Mouse (Mus musculus): ENCODE measurements around the gene Traf3.

The Traf3 gene

DNA sequence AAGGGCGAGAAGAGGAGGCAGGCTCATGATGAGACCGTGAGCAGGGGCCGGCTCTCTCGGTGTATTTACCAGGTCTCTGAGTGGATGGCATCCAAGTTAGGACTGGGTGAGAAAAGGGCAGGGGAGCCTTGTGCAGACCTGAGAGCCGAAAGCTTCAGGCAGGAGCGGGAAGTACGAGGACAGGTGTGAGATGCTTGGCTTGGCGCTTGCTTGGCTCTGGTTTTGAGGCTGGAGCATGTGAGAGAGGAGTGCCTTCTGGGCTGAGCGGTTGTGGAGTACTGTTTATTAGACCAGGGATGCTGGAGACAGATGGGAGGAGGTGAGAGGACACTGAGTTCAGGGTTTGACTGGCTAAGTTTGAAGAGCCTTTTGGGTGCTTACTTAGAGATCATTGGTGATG is 27.2 kb downstream of the Traf3 start:
- no peak for DNase-seq (ENCODE audit: low spot score in 2 of 2)

DNA sequence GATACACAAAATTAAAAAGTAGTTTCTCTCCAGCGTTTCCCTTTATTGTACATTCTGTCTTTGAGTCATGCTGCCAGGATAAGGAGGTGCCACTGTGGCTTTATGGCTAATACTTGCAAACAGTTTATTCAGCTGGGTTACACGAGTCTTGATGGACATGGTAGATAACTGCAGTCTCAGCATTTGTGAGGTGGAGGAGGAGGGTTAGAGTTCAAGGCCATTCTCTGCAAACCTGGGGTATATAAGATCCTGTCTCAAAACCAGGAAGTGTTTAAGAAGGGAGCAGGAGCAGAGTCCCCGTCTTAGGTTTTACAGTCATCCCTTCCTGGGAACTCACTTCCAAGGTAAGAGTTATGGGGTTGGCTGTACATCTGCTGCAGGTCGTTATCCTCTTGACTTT is 30.4 kb downstream of the Traf3 start:
- no peak for DNase-seq (ENCODE audit: low spot score in 2 of 2)

DNA sequence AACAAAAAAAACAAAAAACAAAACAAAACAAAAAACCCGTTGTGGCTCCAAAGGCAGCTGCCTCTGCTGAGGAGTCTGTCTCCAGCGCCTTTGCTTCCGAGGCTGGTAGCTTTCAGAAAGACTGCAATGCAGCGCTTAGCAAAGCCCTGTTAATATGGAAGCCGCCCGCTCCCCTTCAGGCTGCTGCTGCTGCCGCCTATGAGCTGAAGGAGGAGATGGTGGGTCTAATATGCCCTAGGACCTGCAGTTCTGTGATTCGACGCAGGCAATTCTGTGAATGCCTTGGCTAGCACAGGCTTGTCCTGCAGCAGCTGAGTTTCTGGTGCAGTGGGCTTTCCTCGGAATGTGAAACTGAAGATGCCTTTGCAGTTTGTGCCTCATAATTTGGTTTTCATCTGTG is 36.9 kb downstream of the Traf3 start:
- DNase-seq (ENCODE audit: low spot score in 2 of 2), result peak in 1 of 2 experiments; percentile 23

DNA sequence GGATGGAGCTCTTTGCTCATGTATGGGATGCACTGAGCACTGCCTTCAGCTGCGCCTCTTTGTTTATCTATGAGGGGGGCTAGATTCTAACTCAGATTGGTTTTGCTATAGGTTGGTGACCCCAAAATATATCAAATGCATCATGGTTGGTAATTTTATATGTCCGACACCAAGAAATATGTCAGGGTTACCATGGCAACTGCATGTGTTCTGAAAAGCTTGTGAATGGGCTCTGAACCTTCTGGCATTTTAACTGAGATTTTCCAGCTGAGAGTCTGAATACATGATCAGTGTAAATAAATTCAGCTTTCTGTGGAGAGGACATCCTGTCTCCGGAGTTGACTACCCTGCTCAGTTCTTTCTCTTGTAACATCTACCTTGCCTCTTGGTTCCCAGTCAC is 37.8 kb downstream of the Traf3 start:
- DNase-seq (ENCODE audit: low spot score in 2 of 2), result no peak

DNA sequence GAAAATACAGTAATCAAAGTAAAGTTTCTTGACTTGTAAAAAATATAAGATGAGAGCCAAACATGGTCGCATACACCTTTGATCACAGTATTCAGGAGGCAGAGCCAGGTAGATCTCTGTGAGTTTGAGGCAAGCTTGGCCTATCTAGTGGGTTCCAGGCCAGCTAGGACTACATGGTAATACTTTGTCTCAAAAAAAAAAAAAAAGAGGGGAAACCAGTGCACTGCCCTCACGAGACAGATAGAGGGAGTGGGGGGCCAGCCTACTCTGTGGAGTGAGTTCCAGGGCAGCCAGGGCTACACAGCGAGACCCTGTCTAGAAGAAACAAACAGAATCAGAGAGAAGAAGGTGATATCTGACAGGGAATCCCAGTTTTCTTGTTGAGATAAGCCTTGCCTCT is 41.5 kb downstream of the Traf3 start:
- DNase-seq (ENCODE audit: low spot score in 2 of 2), result no peak

DNA sequence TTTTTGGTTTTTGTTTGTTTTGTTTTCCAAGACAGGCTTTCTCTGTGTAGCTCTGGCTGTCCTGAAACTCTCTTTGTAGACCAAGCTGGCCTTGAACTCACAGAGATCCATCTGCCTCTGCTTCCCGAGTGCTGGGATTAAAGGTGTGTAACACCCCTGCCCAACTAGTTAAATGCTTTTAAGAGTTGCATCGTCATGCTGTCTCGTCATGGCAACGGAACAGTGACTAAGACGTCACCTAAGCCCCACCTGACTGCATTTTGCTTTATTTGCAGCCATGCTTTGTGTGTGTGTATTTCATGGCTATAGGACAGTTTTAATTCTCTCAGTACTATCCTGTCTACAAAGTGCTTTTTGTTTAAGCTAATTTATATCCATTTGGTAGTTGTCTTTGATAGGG is 45.6 kb downstream of the Traf3 start:
- DNase-seq (ENCODE audit: low spot score in 2 of 2), result no peak

DNA sequence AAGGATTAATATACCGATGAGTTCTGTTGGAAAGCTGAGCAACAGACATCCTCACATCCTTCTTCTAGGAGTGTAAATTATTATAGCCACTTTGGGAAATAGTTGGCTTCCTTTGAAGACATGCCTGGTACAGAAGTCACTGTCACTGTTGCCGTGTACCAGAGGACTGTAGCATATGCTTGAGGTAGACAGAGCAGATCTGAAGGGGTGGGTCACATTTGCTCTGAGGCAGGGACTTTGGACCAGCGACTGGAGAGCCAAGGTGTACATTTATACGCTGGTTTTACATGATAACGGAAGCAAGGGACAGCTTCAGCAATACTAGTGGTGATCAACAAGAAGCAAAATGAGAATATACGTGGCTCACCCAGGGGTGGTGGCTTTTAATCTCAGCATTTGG is 52.7 kb downstream of the Traf3 start:
- DNase-seq (ENCODE audit: low spot score in 2 of 2), result no peak

DNA sequence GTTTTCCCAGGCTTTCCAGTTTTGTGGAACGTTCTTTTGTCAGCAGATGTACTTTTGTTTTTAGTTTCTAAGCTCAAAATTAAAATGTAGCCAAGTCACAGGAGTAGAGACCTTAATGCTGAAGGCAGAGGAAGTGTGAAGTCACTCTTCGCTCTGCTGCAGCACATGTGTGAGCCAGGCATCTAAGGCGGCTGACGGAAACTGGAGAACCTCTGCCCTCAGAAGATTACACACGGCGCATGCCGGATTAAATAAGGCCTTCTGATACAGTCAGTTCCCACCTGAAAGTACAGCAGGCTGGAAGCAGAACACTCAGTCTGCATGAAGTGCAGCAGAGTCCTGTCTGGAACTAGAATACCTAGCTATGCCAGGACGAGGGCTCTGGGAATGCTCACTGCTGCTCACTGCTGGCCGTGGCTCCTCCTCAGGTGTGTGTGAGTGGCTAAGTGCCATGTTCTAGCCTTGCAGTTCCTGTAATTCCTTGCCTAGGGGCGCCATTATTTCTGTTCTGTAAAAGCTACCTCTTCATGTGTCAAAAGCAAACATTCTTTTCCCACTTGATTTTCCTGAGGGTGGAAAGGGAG is 59.1 kb downstream of the Traf3 start:
- no peak for DNase-seq (ENCODE audit: low spot score in 2 of 2)

DNA sequence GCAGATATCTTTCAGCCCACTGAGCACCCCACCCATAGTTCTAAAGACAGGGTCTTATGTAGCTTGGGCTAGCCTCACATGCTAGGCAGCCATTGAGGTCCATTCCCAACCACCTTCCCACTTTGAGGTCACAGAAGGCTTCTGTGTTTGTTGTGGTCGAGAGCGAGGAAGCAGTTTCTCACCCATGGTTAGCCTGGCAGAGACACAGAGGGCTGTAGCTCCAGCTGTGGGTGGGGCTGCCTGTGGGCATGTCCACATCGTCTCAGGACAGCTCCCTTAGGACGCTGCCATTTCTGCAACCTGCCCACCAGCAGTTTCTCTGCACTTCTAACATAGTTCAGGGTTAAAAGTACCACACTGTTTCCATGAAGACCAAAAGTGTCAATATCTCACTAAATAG is 61.2 kb downstream of the Traf3 start:
- no peak for DNase-seq (ENCODE audit: low spot score in 2 of 2)

DNA sequence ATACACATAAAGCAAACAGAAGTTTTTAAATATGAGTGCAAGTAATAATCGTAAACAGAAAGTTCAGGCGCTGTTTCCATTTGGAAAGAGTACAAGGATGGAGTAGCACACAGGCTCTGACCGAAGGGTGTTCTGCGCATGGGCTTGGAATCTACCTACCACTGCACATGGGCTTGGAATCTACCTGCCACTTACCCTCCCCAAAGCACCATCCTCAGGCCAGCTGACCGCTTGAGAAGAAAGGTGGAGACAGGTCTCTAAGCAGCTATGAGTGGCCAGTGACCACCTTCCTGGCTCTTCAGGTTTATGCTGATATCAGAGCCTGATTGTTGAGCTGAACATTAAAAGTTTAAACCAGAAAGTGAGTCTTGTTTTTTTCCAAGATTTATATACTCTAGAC is 62.3 kb downstream of the Traf3 start:
- no peak for DNase-seq (ENCODE audit: low spot score in 2 of 2)

DNA sequence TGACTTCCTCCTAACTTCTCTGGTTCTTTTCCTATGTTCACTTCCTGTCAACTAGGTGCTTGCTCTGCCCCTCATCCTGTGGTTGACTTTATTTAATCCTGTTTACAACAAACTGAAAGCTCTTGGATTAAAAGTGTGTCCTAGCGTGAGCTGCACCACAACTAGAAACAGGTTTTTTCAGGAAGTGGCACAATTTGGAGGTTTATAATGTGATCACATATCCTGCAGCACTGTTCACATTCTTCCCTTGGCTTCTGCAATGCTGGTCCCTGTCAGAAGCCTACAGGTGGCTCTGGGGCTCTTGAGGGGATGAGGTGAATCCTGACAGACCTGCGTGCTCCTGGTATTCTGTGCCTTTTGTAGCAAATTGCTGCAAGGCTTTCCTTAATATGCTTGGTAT is 64.6 kb downstream of the Traf3 start:
- DNase-seq (ENCODE audit: low spot score in 2 of 2), result no peak

DNA sequence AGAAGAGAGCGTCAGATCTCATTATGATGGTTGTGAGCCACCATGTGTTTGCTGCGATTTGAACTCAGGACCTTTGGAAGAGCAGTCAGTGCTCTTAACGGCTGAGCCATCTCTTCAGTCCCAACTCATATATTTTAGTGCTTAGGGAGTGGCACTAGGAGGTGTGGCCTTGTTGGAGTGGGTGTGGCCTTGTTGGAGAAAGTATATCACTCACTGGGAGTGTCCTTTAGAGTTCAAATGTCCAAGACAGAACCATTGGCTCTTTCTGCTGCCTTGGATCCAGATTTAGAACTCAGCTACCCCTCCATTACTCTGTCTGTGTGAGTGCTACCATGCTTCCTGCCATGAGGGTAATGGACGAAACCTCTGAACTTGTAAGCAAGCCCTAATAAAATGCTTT is 67.6 kb downstream of the Traf3 start:
- no peak for DNase-seq (ENCODE audit: low spot score in 2 of 2)

DNA sequence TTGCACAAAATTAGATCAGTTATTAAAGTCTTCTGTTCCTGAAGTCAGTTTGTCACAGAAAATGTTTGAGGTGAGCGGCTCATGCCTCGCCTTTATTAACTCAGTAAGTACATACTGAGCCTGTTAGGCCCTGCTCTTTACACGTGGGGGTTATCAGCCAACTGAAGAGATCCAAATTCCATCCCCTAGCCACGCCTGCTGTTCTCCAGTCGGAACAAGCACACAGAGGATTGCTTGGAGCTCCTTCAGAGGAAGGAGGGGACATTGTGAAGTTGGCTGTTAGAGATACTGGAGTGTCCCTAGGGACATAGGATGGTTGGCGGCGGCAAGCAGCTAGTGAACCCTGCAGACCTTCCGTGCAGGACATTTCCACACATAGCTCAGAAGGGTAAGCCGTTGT is 68.2 kb downstream of the Traf3 start:
- DNase-seq (ENCODE audit: low spot score in 2 of 2), result no peak

DNA sequence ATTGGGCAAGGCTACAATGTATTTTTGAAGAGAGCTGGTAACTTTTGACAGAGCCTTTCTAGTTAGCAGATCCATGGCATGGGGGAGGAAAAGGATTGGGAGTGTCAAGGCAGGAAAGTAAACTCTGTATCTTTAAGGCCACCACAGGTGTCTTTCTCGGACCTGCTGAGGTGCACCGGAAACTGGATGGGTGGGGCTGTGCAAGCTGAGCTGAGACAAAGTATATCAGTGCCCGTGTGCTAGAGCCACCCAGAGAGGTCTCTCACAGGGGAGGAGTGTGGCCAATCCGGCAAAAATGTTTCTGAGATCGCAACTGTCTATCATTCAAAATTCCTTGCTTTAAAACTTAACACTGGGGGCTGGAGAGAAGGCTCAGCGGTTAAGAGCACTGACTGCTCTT is 69.5 kb downstream of the Traf3 start:
- no peak for DNase-seq (ENCODE audit: low spot score in 2 of 2)

DNA sequence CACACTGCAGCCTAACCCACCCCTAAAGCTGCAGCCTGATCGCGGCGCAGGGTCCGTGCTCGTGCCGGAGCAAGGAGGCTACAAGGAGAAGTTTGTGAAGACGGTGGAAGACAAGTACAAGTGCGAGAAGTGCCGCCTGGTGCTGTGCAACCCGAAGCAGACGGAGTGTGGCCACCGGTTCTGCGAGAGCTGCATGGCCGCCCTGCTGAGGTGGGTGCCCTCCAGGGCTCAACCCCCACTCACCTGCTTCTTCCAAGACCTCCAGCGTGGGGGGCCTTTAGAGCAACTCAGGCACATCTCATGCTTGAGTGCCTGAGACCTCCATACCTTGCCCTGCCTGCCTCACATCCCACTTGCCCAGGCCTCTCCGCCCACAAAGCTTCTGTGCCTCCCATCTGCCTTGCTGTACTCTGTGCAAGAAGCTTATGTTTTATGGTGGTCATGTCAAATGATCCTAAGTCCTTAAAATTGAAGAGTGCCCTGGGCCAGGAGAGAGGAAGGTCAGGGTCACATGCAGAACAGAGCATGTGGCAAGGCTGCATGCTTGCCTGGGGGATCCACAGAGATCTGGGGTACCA is 71.5 kb downstream of the Traf3 start:
- DNase-seq (ENCODE audit: low spot score in 2 of 2), result no peak

DNA sequence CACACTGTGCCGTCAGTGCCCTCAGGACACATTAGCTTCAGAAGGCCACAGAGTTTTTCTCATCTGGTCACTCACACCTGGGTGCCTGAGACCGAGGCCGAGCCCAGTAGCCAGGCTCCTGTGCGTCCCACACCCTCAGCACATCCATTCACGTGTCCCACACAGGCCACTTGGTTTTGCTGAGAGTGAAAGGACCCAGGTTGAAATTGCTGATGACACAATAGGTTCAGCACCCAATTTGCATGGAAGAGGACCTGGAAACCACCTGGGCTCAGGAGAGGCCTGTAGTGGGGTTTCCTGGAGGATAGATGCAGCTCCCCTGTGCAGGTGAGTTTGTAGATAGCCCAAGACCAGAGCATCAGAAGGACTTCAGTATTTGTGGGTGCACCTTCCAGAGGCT is 72.2 kb downstream of the Traf3 start:
- no peak for DNase-seq (ENCODE audit: low spot score in 2 of 2)

DNA sequence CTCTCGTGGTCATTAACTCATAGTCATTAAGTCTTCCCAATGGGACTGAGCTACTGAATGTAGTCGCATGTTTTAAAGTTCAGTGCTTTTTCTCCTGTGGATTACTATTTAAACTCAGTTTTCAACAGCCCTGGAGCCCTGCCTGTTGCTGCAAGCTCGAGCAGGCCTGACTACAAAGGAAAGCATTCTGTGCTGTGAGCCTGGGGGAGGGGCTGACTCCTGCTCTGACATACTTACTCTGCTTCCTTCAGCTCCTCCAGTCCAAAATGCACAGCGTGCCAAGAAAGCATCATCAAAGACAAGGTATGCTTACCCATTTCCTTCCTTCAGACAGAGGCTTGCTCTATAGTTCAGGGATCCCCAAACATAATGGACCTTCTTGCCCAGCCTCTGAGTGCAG is 72.6 kb downstream of the Traf3 start:
- peak in 1 of 2 experiments; percentile 30 for DNase-seq (ENCODE audit: low spot score in 2 of 2)

DNA sequence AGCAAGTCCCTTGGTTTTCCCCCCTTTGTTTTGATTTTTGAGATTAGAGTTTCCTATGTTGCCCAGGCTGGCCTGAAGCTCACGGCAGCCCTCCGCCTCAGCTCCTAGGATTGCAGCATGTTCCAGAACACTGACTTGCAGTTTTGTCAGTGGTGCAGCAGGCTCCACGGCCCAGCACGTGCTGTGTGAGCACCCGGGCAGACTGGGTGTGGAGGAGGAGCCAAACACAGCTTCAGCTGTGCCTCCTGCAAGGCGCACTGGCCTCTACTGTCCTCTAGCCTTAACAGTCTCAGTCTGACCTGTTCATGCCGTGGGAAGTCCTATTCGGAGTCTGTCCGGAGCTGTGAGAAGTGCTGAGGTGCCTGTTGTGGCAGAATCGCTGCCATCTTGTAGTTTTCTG is 73.8 kb downstream of the Traf3 start:
- DNase-seq (ENCODE audit: low spot score in 2 of 2), result no peak

DNA sequence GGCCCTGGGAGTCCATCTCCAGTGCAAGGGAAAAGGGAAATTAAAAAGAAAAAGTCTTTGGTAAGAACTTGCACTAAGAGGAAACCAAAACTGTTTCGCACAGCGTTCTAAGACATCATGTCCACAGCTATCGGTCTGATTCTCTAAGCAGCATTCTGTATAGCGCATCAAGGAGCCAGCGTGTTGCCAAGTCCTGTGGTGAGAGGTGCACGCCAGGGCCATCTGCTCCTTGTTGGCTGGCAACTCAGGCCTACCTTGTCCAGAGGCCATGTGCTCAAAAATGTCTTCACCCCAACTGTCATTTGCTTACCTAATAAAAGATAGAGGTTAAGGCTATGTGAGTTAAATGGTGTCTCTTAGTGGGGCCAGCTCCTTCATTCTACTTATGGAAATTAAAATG is 75.7 kb downstream of the Traf3 start:
- DNase-seq (ENCODE audit: low spot score in 2 of 2), result no peak

DNA sequence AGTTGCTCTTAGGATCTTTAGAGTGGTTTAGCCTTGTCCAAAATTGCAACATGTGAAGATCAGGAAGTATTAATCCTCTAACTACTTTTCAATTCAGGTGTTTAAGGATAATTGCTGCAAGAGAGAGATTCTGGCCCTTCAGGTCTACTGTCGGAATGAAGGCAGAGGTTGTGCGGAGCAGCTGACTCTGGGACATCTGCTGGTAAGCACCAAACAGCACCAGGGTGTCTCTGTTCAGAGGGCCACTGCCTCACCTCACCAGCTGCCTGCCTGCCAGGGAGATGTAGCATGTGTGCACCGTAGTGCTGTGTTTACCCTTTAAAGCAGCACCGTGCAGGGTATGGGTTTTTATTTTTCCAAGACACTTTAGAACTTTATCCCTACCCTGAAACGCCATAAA is 76.2 kb downstream of the Traf3 start:
- no peak for DNase-seq (ENCODE audit: low spot score in 2 of 2)

DNA sequence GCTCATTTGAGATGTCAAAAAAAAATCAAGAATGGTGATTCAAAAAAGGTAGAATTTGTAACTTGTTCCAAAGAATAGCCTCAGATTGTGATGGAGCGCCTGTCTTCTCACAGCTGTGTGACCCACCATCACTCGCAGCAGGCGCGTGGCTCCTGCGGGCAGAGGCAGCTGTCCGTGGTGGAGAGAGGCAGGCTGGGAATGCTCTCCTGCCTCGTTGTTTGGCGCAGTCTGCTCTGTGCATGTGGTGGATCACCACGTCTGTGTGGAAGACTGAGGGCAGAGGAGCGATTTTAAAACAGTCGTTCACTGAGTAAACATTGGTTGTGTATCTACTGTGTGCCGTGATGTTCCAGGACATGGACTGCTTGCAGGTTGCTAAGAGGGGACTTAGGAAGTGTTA is 77.6 kb downstream of the Traf3 start:
- DNase-seq (ENCODE audit: low spot score in 2 of 2), result no peak

DNA sequence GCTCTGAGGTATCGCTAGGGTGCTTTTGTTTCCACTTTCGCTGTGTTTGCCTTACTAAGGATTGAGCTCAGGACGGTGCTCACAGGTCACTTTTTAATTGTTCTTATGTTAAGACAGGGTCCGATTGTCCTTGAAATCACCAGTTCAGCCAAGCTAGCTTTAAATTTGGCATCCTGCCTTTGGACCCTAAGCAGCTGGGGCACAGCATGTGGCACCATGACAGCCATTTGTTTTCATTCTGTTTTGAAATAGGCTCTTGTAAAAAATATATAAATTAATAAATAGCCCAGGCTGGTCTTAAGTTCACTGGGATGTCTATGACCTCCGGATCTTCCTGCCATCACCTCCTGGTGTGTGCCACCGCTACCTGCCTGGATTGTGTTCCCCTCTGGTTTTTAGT is 78.9 kb downstream of the Traf3 start:
- no peak for DNase-seq (ENCODE audit: low spot score in 2 of 2)

DNA sequence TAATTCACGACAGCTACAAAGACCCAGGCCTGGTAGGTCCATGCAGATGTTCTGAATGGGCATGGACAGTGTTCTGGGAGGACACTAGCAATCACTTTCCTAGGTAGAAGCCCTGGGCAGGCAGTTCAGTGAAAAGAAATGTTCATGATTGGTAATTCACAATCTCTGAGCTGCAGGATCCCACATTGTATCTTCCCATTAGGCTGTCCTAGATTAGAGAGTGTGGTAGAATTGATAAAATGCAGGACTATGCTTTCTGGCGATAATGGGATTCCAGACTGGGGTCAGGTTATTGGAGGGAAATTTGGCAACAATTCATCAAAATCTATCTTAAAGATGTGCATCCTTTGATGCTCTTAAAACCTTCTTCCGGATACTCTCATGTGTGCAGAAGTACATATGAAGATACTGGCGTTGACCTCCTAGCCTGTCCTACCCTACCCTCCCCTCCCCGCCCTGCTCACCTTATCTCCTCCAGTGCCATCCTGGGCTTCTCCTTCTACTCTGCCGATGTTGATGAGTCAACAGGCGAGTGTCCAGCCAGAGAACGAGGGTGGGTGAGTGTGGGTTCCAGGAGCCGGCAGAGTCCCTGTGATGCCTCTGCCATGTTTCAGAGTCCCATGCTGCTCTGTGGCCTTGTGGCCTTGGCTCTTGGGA is 80.8 kb downstream of the Traf3 start:
- no peak for DNase-seq (ENCODE audit: low spot score in 2 of 2)

DNA sequence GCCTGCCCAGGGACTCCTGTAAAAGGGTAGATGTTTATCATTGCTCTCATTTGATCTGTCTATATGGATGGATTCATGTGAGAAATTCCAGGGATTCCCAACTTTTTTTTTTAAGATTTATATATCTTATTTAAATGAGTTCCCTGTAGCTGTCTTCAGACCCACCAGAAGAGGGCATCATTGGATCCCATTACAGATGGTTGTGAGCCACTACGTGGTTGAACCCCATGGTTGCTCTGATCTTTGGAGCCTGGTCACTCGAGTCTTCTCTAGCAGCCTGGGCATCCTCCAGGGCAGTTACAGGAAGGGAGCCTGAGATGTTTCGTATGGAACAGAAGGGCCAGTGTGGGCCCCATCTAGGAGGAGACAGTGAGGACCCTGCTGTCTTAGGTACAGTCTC is 82.9 kb downstream of the Traf3 start:
- no peak for DNase-seq (ENCODE audit: low spot score in 2 of 2)
